Mouse (Mus musculus) mouse trophoblast stem cell (cell line): ENCODE results near the gene Efna2.

Source experiments
- in situ Hi-C, 2 experiments: fragments of 300-500 bp; cut with MseI, MboI; formaldehyde crosslinking; loops; 2 replicates in 1 of 2; 3 replicates in 1 of 2; pipeline ENCODE4 v1.15.1; 2025

Gene Efna2

GRCm38 (mm10) chr10:80168038-80168661 is 11.1 kb upstream of the Efna2 start:
- in situ Hi-C loops = no loop called here

- in situ Hi-C loops = no loop called here
These were observed 10.2 kb upstream of the Efna2 start for GRCm38 (mm10) chr10:80169070-80169469.

DNA sequence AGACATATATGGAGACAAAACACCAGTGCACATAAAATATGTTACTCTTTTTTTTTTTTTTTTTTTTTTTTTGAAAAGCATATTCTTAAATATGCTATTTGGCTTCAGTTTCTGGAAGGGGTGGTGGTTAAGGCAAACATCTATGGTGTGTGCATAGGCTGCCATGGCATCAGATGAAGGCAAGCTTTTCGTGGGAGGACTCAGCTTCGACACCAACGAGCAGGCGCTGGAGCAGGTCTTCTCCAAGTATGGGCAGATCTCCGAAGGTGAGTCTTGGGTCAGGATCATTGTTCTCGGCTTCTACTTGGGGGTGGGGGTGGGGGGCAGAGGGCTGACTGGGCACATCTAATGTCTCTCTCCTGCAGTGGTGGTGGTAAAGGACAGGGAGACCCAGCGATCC is 9.6 kb upstream of the Efna2 start:
- in situ Hi-C loops = no loop called here

DNA sequence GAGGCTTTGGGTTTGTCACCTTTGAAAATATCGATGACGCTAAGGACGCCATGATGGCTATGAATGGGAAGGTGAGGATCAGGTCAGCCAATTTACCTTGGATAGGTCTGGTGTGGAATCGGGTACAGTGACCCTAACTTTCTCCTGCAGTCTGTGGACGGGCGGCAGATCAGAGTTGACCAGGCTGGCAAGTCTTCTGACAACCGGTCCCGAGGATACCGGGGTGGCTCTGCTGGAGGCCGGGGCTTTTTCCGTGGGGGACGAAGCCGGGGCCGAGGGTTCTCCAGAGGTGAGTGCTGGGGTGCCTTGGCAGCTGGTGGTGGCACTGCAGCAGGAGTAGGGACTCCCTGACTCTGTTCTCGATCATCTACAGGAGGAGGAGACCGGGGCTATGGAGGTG is 9.2 kb upstream of the Efna2 start:
- in situ Hi-C loops = no loop called here

GRCm38 (mm10) chr10:80170601-80171021 is 8.7 kb upstream of the Efna2 start:
- in situ Hi-C loops = no loop called here

- in situ Hi-C loops = no loop called here
These were observed 8.0 kb upstream of the Efna2 start for GRCm38 (mm10) chr10:80171252-80171651.

DNA sequence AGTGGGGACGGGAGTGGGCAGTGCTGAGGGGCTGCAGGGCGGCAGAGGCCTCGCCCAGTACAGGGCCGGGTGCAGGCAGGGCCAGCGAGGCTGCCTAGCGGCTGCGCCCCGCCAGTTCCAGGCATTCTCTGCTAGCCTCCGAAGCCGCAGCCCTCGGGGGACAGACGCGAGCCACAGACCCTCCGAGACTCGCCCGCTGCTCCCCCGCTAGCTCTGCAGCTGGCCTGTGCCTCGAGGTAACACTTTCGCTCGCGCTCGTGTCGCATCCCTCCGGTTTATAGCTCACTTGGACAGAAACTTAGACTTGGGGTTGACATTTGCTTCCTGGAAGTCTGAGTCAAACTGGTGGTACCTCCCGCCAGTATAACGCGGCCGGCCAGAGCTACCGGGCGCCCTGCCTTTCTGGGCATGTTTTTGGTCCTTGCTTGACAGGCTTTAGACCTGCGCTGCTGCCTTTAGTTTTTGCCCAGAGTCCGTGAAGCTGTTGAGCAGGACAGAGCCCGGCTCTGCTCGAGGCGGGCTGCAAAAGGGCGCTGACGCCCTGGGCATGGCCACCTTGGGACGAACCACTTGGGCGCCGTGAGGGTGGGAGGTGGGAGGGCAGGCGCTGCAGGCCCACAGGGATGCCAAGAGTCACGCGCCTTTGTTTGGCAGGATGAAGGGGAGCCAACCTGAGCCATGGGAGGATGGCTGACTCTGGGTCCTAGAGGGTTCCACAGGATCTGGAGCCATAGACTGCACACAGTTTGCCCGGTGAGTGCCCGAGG is 7.3 kb upstream of the Efna2 start:
- in situ Hi-C loops = no loop called here

GRCm38 (mm10) chr10:80172527-80173292 is 6.6 kb upstream of the Efna2 start, which contains the start of gene 1600002K03Rik:
Gene 1600002K03Rik (plus strand): TSS chr10:80172944.
- in situ Hi-C loops = no loop called here

GRCm38 (mm10) chr10:80173358-80173757 is 5.9 kb upstream of the Efna2 start:
- in situ Hi-C loops = no loop called here

DNA sequence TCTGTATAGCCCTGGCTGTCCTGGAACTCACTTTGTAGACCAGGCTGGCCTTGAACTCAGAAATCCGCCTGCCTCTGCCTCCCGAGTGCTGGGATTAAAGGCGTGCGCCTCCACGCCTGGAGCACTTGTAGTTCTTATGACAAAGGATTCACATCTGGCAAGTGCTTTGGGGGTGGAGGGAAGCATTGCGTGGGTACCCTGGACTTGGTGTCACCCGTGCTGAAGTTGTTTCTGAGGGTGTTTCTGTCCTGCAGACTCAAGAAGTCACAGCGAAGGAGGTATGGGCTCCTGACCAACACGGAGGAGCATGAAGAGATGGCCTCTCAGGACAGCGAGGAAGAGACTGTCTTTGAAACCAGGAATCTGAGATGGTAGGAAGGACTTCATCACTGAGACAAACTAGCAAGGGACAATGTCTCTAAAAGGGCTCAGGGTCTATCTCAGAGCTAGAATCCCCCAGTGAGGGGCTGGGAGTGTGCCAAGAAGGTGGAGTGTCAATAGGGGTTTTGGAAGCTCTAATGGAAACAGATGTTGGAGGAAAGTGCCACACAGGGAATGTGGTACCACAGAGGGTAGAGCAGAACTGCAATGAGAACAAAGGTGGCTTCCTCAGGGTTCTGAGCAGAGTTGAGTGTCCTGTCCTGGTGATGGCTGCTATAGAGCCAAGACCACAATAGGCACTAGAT is 5.2 kb upstream of the Efna2 start:
- in situ Hi-C loops = no loop called here

DNA sequence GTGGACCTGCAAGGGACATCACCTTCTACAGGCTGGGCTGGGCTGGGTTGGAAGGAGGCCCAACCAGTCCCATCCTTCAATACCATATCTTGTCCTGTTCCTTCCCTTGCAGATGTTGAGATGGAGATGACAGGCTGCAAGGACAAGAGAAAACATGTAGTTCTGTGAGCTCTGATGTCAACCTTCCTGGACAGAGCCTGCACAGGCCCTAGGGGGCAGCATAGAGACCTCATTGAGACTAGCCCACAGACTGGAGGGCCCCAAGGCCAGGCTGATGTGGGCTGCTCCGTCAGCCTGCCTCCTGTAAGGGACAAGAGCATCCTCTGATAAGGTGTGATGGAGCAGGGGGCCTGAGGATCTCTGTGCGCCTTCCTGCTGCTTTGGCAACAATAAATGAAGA is 4.6 kb upstream of the Efna2 start:
- in situ Hi-C loops = loop anchor here in 1 of 2 experiments (5.0 kb wide), 1 partner anchor 73 kb away; the partner anchor contains the start of gene Ndufs7

- in situ Hi-C loops = loop anchor here in 1 of 2 experiments (5.0 kb wide), 1 partner anchor 72 kb away; the partner anchor contains the start of gene Ndufs7
These were observed 3.6 kb upstream of the Efna2 start for GRCm38 (mm10) chr10:80175536-80176269.

DNA sequence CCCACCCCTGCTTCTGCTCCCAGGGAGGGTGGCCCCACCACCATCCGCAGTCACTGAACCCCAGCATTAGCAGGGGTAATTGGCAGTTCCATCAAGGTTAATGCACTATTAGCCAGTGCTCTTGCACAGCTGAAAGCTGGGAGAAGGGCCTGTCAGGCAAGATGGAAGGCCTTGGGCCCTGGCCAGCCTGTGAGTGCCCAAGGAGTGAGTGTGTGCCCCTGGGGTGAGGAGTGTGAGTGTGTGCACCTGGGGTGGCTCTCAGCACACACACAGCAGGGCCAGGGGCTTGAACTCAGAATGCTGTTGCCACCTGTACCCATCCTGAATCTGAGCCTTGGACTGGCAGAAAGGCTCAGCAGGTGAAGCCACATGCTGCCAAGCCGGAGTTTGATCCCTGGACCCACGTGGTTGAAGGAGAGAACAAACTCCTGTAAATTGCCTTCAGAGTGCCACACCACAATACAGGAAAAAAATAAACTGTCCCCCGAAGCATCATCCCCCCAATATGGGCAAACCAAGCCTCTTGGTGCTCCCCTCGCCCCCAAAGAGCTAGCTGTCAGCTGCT is 2.9 kb upstream of the Efna2 start:
- in situ Hi-C loops = loop anchor here in 1 of 2 experiments (5.0 kb wide), 1 partner anchor 71 kb away; the partner anchor contains the start of gene Ndufs7

GRCm38 (mm10) chr10:80177441-80178279 is 1.6 kb upstream of the Efna2 start:
- in situ Hi-C loops = loop anchor here in 1 of 2 experiments (5.0 kb wide), 1 partner anchor 70 kb away; the partner anchor contains the start of gene Ndufs7

- in situ Hi-C loops = no loop called here
These were observed 1.0 kb downstream of the Efna2 start for GRCm38 (mm10) chr10:80180288-80180687.

- in situ Hi-C loops = no loop called here
These were observed 1.5 kb downstream of the Efna2 start for GRCm38 (mm10) chr10:80180823-80181222.

DNA sequence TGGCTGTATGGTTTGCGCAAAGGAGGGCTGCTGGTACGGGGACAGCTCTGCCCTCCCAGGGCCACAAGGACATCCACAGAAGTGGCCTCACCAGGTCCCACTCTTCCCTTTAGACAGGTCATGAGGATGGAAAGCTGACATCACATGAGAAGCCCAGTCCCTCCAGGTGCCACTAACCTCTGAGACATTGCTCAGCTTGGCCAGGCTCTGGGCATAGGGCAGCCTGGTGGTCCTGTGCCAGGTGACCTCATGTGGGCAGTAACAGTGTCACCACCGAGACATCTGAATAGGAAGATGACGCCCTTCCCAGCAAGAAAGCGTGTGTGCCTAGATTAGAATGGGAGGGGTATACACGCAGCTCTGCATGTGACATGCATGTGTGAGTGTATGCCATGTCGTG is 3.3 kb downstream of the Efna2 start:
- in situ Hi-C loops = no loop called here

- in situ Hi-C loops = no loop called here
These were observed 7.4 kb downstream of the Efna2 start for GRCm38 (mm10) chr10:80186649-80187048.

GRCm38 (mm10) chr10:80187739-80188138 is 8.5 kb downstream of the Efna2 start:
- in situ Hi-C loops = no loop called here
